Mouse (Mus musculus): ENCODE results near the gene Mecom. TPM values are rescaled to one million over a fixed set of nuclear protein-coding genes. Genes with fewer than 3 reads are reported as not detected.
"Not testable (repeated sequence)": the region's sequence is repeated elsewhere in the genome, so short reads cannot be mapped to it uniquely, and the experiment has no call there.

The Mecom gene
- total RNA-seq, 1 experiment, result 2.3 TPM

- TF ChIP-seq ZNF384 (IDR thresholded peaks at IDR 0.05; ENCODE audit: low read depth, low read length), result no peak
- 0 out of 2 replicates have a peak, but pooled peaks have one; percentile 67 for TF ChIP-seq ZC3H11A (IDR thresholded peaks at IDR 0.05; ENCODE audit: borderline replicate concordance, low read depth, low read length)
- TF ChIP-seq HCFC1 (IDR thresholded peaks at IDR 0.05; ENCODE audit: borderline replicate concordance, insufficient read depth, low read length), result 0 out of 2 replicates have a peak, but pooled peaks have one; percentile 24
- Histone ChIP-seq H3K4me3 (ENCODE audit: insufficient read depth in 1 of 2, low read depth in 1 of 2, low read length in 2 of 2, poor library complexity in 1 of 2, severe bottlenecking in 1 of 2) (no peak overlapping the region), H3K36me3 (ENCODE audit: control insufficient read depth, insufficient read depth, low read length, poor library complexity, severe bottlenecking) (no peaks in the 10 kb centered on the region), H3K27ac (ENCODE audit: insufficient read depth, low read depth, low read length, poor library complexity, severe bottlenecking) (no peak overlapping the region), H3K9ac (ENCODE audit: insufficient read depth, low read depth, low read length, poor library complexity, severe bottlenecking) (no peak overlapping the region), H3K9me3 (ENCODE audit: control insufficient read depth, insufficient read depth, low read depth, low read length) (no peaks in the 10 kb centered on the region), H3K4me1 (ENCODE audit: control insufficient read depth in 2 of 2, insufficient read depth in 2 of 2, low read length in 2 of 2, poor library complexity in 1 of 2) (peaks cover 2 to 8% of the 10 kb centered on the region in 2 experiments; a peak in 1 of 4 replicates)
- in situ Hi-C loops (cut with MboI; ENCODE audit: low sequenced_read_pairs in 2 of 2, unreplicated experiment in 2 of 2), result loop anchor here (10.0 to 25.0 kb wide), 2 partner anchors 132 to 370 kb away; partner anchors contain the start of gene Phc3 (in 1 of the 2)
- peak; percentile 49 for DNase-seq (ENCODE audit: low read depth, low spot score)
Measured at GRCm38 (mm10) chr3:30592418-30592853, 44.6 kb upstream of the Mecom start.

- H3K4me3 ChIP-seq (ENCODE audit: insufficient read depth in 1 of 2, low read depth in 1 of 2, low read length in 2 of 2, poor library complexity in 1 of 2, severe bottlenecking in 1 of 2), result no peak overlapping the region
Measured at GRCm38 (mm10) chr3:30588865-30589264, 41.1 kb upstream of the Mecom start.

GRCm38 (mm10) chr3:30573549-30573948 lies 25.7 kb upstream of the Mecom start:
- no peak overlapping the region for H3K9ac ChIP-seq (ENCODE audit: insufficient read depth, low read depth, low read length, poor library complexity, severe bottlenecking)
- in situ Hi-C loops (cut with MboI; ENCODE audit: low sequenced_read_pairs in 2 of 2, unreplicated experiment in 2 of 2), result no loop called here
- no peaks in the 10 kb centered on the region for H3K36me3 ChIP-seq (ENCODE audit: control insufficient read depth, insufficient read depth, low read length, poor library complexity, severe bottlenecking)
- peak; percentile 19 for DNase-seq (ENCODE audit: low read depth, low spot score)
- no peak overlapping the region for H3K4me3 ChIP-seq (ENCODE audit: insufficient read depth in 1 of 2, low read depth in 1 of 2, low read length in 2 of 2, poor library complexity in 1 of 2, severe bottlenecking in 1 of 2)
- TF ChIP-seq CHD2 (IDR thresholded peaks at IDR 0.05; ENCODE audit: low read depth, low read length) (no peak), MAFK (IDR thresholded peaks at IDR 0.05; ENCODE audit: insufficient read depth, low read depth, low read length) (no peak), HCFC1 (IDR thresholded peaks at IDR 0.05; ENCODE audit: borderline replicate concordance, insufficient read depth, low read length) (no peak), ZNF384 (IDR thresholded peaks at IDR 0.05; ENCODE audit: low read depth, low read length) (no peak), ZC3H11A (IDR thresholded peaks at IDR 0.05; ENCODE audit: borderline replicate concordance, low read depth, low read length) (no peak)
- peaks cover 0 to 6% of the 10 kb centered on the region in 2 experiments; a peak in 3 of 4 replicates for H3K4me1 ChIP-seq (ENCODE audit: control insufficient read depth in 2 of 2, insufficient read depth in 2 of 2, low read length in 2 of 2, poor library complexity in 1 of 2)
- peak overlapping the region; percentile 62; the same call in 1 of the 2 replicates for H3K27ac ChIP-seq (ENCODE audit: insufficient read depth, low read depth, low read length, poor library complexity, severe bottlenecking)
- H3K9me3 ChIP-seq (ENCODE audit: control insufficient read depth, insufficient read depth, low read depth, low read length), result no peaks in the 10 kb centered on the region

More at GRCm38 (mm10) chr3:30588865-30589264, 41.1 kb upstream of the Mecom start:
- H3K4me1 ChIP-seq (ENCODE audit: control insufficient read depth in 2 of 2, insufficient read depth in 2 of 2, low read length in 2 of 2, poor library complexity in 1 of 2), result peaks cover 2 to 7% of the 10 kb centered on the region in 2 experiments; a peak in 1 of 4 replicates
- no peak for DNase-seq (ENCODE audit: low read depth, low spot score)
- no peak overlapping the region for H3K27ac ChIP-seq (ENCODE audit: insufficient read depth, low read depth, low read length, poor library complexity, severe bottlenecking)
- H3K9ac ChIP-seq (ENCODE audit: insufficient read depth, low read depth, low read length, poor library complexity, severe bottlenecking), result no peak overlapping the region
- TF ChIP-seq MAFK (IDR thresholded peaks at IDR 0.05; ENCODE audit: insufficient read depth, low read depth, low read length) (no peak), HCFC1 (IDR thresholded peaks at IDR 0.05; ENCODE audit: borderline replicate concordance, insufficient read depth, low read length) (no peak), ZNF384 (IDR thresholded peaks at IDR 0.05; ENCODE audit: low read depth, low read length) (no peak), CHD2 (IDR thresholded peaks at IDR 0.05; ENCODE audit: low read depth, low read length) (no peak), ZC3H11A (IDR thresholded peaks at IDR 0.05; ENCODE audit: borderline replicate concordance, low read depth, low read length) (no peak)
- in situ Hi-C loops (cut with MboI; ENCODE audit: low sequenced_read_pairs in 2 of 2, unreplicated experiment in 2 of 2), result loop anchor here in 1 of 2 experiments (25.0 kb wide), 1 partner anchor 373 kb away; the partner anchor contains the start of gene Phc3
- H3K9me3 ChIP-seq (ENCODE audit: control insufficient read depth, insufficient read depth, low read depth, low read length), result no peaks in the 10 kb centered on the region
- H3K36me3 ChIP-seq (ENCODE audit: control insufficient read depth, insufficient read depth, low read length, poor library complexity, severe bottlenecking), result no peaks in the 10 kb centered on the region

- in situ Hi-C loops (cut with MboI; ENCODE audit: low sequenced_read_pairs in 2 of 2, unreplicated experiment in 2 of 2); H3K4me3 ChIP-seq (ENCODE audit: insufficient read depth in 1 of 2, low read depth in 1 of 2, low read length in 2 of 2, poor library complexity in 1 of 2, severe bottlenecking in 1 of 2); H3K4me1 ChIP-seq (ENCODE audit: control insufficient read depth in 2 of 2, insufficient read depth in 2 of 2, low read length in 2 of 2, poor library complexity in 1 of 2); H3K9ac ChIP-seq (ENCODE audit: insufficient read depth, low read depth, low read length, poor library complexity, severe bottlenecking); H3K27ac ChIP-seq (ENCODE audit: insufficient read depth, low read depth, low read length, poor library complexity, severe bottlenecking); H3K36me3 ChIP-seq (ENCODE audit: control insufficient read depth, insufficient read depth, low read length, poor library complexity, severe bottlenecking); H3K9me3 ChIP-seq (ENCODE audit: control insufficient read depth, insufficient read depth, low read depth, low read length); DNase-seq (ENCODE audit: low read depth, low spot score): not testable (repeated sequence)
Measured at GRCm38 (mm10) chr3:30566333-30566732, 18.5 kb upstream of the Mecom start.
